Mouse (Mus musculus) limb, embryonic 14.5 days (tissue): ENCODE results near the gene Rab3b. TPM values are rescaled to one million over a fixed set of nuclear protein-coding genes. Genes with fewer than 3 reads are reported as not detected.

Experiments
- ATAC-seq: fragments of 200-750 bp; cut with Nextera tagmentation; 2 replicates; pipeline ENCODE4 v1.8.0; 2017; ENCODE audit warnings: low read depth, moderate number of reproducible peaks, moderate TSS enrichment; ENCODE audit not compliant: low FRiP score
- DNase-seq: peaks from one replicate; pipeline ENCODE4 v3.0.0-alpha.2; 2015; ENCODE audit warnings: low spot score
- H3K27ac ChIP-seq: fragments of 300-500 bp; sonication (generic); replicated peaks from 2 replicates; pipeline ENCODE4 v1.5.1; 2014; ENCODE audit warnings: low read depth, mild to moderate bottlenecking, low read length, moderate library complexity, mixed read lengths
- H3K27me3 ChIP-seq: fragments of 300-500 bp; sonication (generic); 2 replicates; pipeline ENCODE4 v1.6.1; 2014; ENCODE audit warnings: low read length, mixed read lengths; ENCODE audit not compliant: control insufficient read depth, insufficient read depth
- H3K36me3 ChIP-seq: fragments of 300-500 bp; sonication (generic); 2 replicates; pipeline ENCODE4 v1.6.1; 2014; ENCODE audit warnings: mild to moderate bottlenecking, low read length, moderate library complexity, mixed read lengths; ENCODE audit not compliant: control insufficient read depth, insufficient read depth
- H3K4me1 ChIP-seq: fragments of 300-500 bp; sonication (generic); 2 replicates; pipeline ENCODE4 v1.6.1; 2014; ENCODE audit warnings: antibody characterized with exemption, low read length, mixed read lengths; ENCODE audit not compliant: control insufficient read depth, insufficient read depth
- H3K4me2 ChIP-seq: fragments of 300-500 bp; sonication (generic); replicated peaks from 2 replicates; pipeline ENCODE4 v1.6.1; 2014; ENCODE audit warnings: low read depth, mild to moderate bottlenecking, low read length, moderate library complexity; ENCODE audit not compliant: severe bottlenecking
- H3K4me3 ChIP-seq: fragments of 300-500 bp; sonication (generic); replicated peaks from 2 replicates; pipeline ENCODE4 v1.5.1; 2014; ENCODE audit warnings: low read length
- H3K9ac ChIP-seq: fragments of 300-500 bp; sonication (generic); 2 replicates; pipeline ENCODE4 v1.6.1; 2014; ENCODE audit warnings: mild to moderate bottlenecking, low read depth, low read length, moderate library complexity; ENCODE audit not compliant: severe bottlenecking
- H3K9me3 ChIP-seq: fragments of 300-500 bp; sonication (generic); 2 replicates; pipeline ENCODE4 v1.6.1; 2016; ENCODE audit warnings: low read length; ENCODE audit not compliant: control insufficient read depth
- POLR2A ChIP-seq: fragments of 200-500 bp; IDR thresholded peaks from 2 replicates; pipeline ENCODE4 v1.8.0; 2012; ENCODE audit warnings: inconsistent platforms, mild to moderate bottlenecking, moderate library complexity, borderline replicate concordance; ENCODE audit not compliant: insufficient read depth, insufficient read length; ENCODE audit errors: extremely low read depth
- WGBS: fragments of 180-500 bp; shearing (Covaris S2); extraction: QIAGEN DNeasy Blood & Tissue Kit; methylation state at CpG from one replicate; pipeline ENCODE4 v1.1.7; 2014; 5-methylcytosine and 5-hydroxymethylcytosine counted together
- polyA plus RNA-seq, 2 experiments: library from polyadenylated mRNA; depleted of rRNA in 1 of 2; stranded (reverse) in 1 of 2; unstranded in 1 of 2; fragments of >200 nt; fragmentation: Nextera tagmentation in 1 of 2; extraction: Ambion mirVana in 1 of 2; gene quantifications; 2 replicates each; pipeline versions ENCODE4 v1.2.1 to v1.2.3; 2012 to 2014

The Rab3b gene
- polyA plus RNA-seq, 2 experiments, result 9.8 to 15.0 TPM

DNA sequence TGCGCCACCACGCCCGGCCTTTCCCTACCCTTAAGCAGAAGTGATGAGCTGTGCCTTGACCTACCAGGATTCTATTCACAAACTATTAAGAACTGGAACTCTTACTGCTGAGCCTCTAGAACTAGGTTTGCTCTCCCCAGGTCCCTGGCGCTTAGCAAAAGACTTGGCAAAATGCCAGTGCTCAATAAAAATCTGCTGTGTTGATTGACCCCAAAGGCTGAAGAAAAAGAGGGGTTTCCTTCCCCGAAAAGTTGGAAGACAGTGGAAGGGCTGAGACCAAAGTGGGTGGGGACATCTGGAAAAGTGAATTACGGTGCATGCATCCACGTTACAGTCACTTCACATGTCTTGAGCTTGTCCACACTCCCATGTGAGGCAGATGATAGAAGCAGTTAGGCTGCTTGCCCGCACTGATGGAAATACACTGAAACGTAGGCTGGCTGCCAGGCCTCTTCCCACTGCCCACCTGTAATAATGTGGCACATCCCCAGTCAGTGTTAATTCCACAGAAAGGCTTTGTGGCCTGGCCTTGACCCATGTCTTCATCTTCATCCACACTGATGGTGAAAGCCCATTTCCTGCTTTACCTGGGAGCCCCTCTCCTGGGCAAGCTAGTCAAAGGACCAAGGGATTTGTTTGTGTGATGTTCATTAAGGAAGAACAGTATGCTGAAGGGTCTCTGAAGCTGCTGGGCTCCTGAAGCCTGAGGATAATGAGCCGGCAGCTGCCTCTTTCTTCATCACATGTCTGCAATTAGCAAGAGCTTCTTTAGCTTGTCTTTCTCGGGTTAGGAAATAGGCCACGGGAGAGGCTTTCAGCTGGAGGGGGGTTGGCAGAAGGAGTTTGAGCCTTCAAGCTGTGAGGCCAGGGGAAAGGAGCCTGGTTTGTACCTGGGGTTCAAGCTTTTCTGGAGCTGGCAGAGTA, 59.2 kb downstream of the Rab3b start:
- DNase-seq (peak; percentile 67), ATAC-seq (peak; percentile 44; the same call in 1 of the 2 replicates)
- no peaks in the 10 kb centered on the region for H3K27me3 ChIP-seq
- H3K27ac ChIP-seq, result no peak overlapping the region
- 0 out of 2 replicates have a peak, but pooled peaks cover 7% of the 10 kb centered on the region for H3K4me1 ChIP-seq
- H3K9ac ChIP-seq, result no peak overlapping the region
- H3K9me3 ChIP-seq, result no peaks in the 10 kb centered on the region
- no peak overlapping the region for H3K4me2 ChIP-seq
- H3K36me3 ChIP-seq, result no peaks in the 10 kb centered on the region
- no peak for TF ChIP-seq POLR2A
- no peak overlapping the region for H3K4me3 ChIP-seq
- WGBS, result 48% methylated on average over 12 of the region's 12 CpGs

DNA sequence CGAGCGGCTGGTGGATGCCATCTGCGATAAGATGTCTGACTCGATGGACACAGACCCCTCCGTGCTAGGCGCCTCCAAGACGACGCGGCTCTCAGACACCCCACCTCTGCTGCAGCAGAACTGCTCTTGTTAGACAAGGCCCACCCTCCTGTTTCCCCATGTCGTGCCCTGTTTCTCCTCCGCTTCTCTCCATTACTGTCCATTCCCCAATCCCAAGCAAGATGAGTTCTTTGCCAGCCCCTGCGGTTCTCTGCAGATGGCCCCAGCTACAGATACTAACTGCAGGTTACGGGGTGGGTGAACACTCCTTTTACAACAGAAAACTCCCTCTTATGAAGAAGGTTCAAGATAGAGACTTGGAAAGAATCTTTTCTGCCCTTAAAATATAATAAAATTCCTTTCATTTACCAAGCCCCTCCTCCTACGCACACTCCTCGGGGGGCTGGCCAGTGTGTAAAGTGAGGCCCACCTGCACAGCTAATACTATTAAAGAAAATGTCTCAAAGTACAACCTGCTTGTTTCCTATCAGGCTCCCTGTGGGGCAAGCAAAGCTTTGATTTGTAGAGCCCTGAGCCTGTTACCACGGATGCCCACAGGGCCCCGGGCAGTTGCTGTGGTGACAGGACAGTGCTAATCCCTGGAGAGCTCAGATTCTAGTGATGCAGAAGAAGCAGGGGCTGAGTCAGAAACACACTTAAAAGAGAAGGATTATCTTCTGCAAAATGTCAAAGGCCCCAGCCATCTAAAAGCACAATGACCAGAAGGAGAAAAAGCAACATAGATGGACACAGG, 62.0 kb downstream of the Rab3b start:
- WGBS, result 75% methylated on average over 17 of the region's 17 CpGs
- TF ChIP-seq POLR2A, result no peak
- Histone ChIP-seq H3K27ac (no peak overlapping the region), H3K36me3 (no peaks in the 10 kb centered on the region), H3K4me2 (no peak overlapping the region), H3K27me3 (no peaks in the 10 kb centered on the region), H3K9me3 (no peaks in the 10 kb centered on the region), H3K4me3 (no peak overlapping the region), H3K9ac (no peak overlapping the region), H3K4me1 (0 out of 2 replicates have a peak, but pooled peaks cover 7% of the 10 kb centered on the region)
- no peak for ATAC-seq
- no peak for DNase-seq

DNA sequence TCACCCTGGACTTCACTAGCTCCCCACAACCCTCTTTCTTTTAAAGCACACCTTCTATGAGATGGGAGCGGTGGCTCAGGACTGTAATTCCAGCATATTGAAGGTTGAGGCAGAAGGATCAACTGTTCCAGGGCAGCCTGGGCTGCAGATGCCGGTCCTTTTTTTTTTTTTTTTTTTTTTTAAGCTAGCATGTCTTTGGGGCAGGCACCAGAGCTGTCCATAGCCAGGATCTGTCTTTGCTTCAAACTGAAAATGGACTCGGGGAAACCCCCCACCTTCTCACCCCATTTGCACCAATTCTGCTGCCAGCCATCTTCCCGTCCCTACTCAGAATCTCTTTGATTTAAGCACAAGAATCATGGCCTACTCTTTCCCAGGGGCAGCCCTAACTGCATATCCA, 63.3 kb downstream of the Rab3b start:
- no peak overlapping the region for H3K4me2 ChIP-seq
- no peak overlapping the region for H3K9ac ChIP-seq
- no peaks in the 10 kb centered on the region for H3K9me3 ChIP-seq
- 83% methylated on average over 4 of the region's 4 CpGs for WGBS
- ATAC-seq (no peak), DNase-seq (no peak)
- H3K27ac ChIP-seq, result no peak overlapping the region
- no peaks in the 10 kb centered on the region for H3K27me3 ChIP-seq
- TF ChIP-seq POLR2A, result no peak
- no peak overlapping the region for H3K4me3 ChIP-seq
- H3K36me3 ChIP-seq, result no peaks in the 10 kb centered on the region
- H3K4me1 ChIP-seq, result 0 out of 2 replicates have a peak, but pooled peaks cover 7% of the 10 kb centered on the region

DNA sequence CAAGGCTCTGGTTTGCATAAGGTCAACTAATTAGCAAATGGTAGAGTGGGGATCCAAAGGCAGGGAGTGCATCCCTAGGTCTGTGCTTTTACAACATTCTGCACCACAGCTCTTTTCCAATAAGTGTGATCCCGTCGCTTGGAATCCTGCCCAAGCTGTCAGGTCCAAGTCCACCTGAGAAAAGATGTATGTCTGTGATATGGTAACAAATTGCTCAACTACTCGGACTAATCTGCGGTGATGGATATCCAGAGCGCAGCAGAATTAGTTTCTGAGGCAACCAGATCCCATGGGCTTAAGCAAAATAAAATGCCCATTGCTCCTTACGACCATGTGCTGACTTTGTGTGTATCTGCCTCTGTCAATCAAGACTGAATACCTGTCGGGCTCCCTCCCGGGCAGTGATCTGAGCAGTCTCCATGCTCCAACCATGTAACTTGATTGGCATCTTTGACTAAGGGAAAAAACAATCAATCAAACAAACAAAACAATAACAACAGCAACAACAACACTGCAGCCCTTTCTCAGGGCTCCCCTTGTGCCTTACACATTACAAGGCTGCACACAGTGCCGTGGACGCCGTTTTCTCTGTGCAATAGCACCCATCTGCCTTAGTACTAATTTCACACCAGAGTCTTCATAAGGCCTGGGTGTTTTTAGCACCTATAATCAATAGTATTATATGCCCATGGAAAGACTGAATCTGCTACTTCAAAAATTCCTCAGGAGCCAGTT, 64.3 kb downstream of the Rab3b start:
- 0 out of 2 replicates have a peak, but pooled peaks cover 4% of the 10 kb centered on the region for H3K4me1 ChIP-seq
- no peak overlapping the region for H3K4me3 ChIP-seq
- no peak for DNase-seq
- WGBS, result 86% methylated on average over 11 of the region's 11 CpGs
- H3K36me3 ChIP-seq, result no peaks in the 10 kb centered on the region
- no peak for TF ChIP-seq POLR2A
- no peak overlapping the region for H3K9ac ChIP-seq
- H3K9me3 ChIP-seq, result no peaks in the 10 kb centered on the region
- H3K4me2 ChIP-seq, result no peak overlapping the region
- no peak for ATAC-seq
- H3K27me3 ChIP-seq, result no peaks in the 10 kb centered on the region
- H3K27ac ChIP-seq, result no peak overlapping the region

DNA sequence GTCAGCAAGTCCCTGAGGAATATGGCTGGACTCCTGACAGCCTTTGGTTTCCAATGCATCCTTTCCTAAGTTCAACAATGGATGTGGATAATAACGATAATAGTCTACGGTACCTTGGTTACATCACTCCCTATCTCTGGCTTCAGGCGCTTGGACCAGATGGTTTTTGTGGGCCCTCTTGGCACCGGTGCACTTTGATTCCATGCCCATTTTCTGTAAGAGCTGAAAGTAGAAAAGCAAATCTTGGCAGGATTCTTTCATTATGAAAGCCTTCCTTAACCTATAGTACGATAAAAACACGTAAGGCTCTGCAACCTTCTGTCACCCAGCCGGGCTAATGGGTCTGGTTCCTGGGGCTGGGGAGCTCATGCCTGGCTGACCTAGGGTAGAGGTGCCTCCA, 70.3 kb downstream of the Rab3b start:
- Histone ChIP-seq H3K36me3 (no peaks in the 10 kb centered on the region), H3K4me3 (no peak overlapping the region), H3K4me2 (no peak overlapping the region), H3K27ac (no peak overlapping the region), H3K4me1 (no peaks in the 10 kb centered on the region), H3K9me3 (no peaks in the 10 kb centered on the region), H3K9ac (no peak overlapping the region), H3K27me3 (no peaks in the 10 kb centered on the region)
- TF ChIP-seq POLR2A, result no peak
- ATAC-seq, result no peak
- 86% methylated on average over 7 of the region's 7 CpGs for WGBS
- DNase-seq, result no peak
